Mouse (Mus musculus) small intestine, adult 2 months (tissue): Measurements from ENCODE around the gene Foxn2. TPM values are rescaled to one million over a fixed set of nuclear protein-coding genes. Genes with fewer than 3 reads are reported as not detected.

Experiments
- H3K27ac ChIP-seq: fragments of 200-500 bp; 2 replicates; pipeline ENCODE4 v1.5.1; 2012; ENCODE audit warnings: low read depth, low read length, control low read depth, inconsistent platforms; ENCODE audit not compliant: insufficient read depth
- H3K27me3 ChIP-seq: fragments of 200-500 bp; 2 replicates; pipeline ENCODE4 v1.6.1; 2012; ENCODE audit warnings: mild to moderate bottlenecking, moderate library complexity, low read length, inconsistent platforms; ENCODE audit not compliant: control insufficient read depth, insufficient read depth
- H3K36me3 ChIP-seq: fragments of 200-500 bp; 2 replicates; pipeline ENCODE4 v1.6.1; 2012; ENCODE audit warnings: mild to moderate bottlenecking, low read length, control low read depth, inconsistent platforms; ENCODE audit not compliant: control insufficient read depth, insufficient read depth
- H3K4me1 ChIP-seq: fragments of 200-500 bp; 2 replicates; pipeline ENCODE4 v1.6.1; 2012; ENCODE audit warnings: low read length, inconsistent platforms, mixed read lengths; ENCODE audit not compliant: control insufficient read depth, insufficient read depth, insufficient read length
- H3K4me3 ChIP-seq: fragments of 200-500 bp; 2 replicates; pipeline ENCODE4 v1.5.1; 2012; ENCODE audit warnings: low read depth, mild to moderate bottlenecking, control low read depth, inconsistent platforms, low read length, moderate library complexity
- CTCF ChIP-seq: fragments of 200-500 bp; IDR thresholded peaks from 2 replicates; pipeline ENCODE4 v1.5.1; 2012; ENCODE audit warnings: low read depth, mild to moderate bottlenecking, control low read depth, inconsistent platforms, low read length, moderate library complexity, mixed read lengths; ENCODE audit not compliant: insufficient replicate concordance, insufficient read length; ENCODE audit errors: extremely low read depth
- POLR2A ChIP-seq: fragments of 200-500 bp; IDR thresholded peaks from 2 replicates; pipeline ENCODE4 v1.6.1; 2012; ENCODE audit warnings: low read depth, mild to moderate bottlenecking, control low read depth, inconsistent platforms, low read length, moderate library complexity
- WGBS: fragments of 180-500 bp; shearing (Covaris S2); methylation state at CpG from one replicate; pipeline ENCODE4 v1.1.7; 2018; 5-methylcytosine and 5-hydroxymethylcytosine counted together
- polyA plus RNA-seq: library from polyadenylated mRNA; depleted of rRNA; stranded (reverse); fragments of >200 nt; gene quantifications from 2 replicates; pipeline ENCODE4 v1.2.3, GENCODE M21; 2012

The Foxn2 gene
- polyA plus RNA-seq, 1 experiment = 2.5 TPM

DNA sequence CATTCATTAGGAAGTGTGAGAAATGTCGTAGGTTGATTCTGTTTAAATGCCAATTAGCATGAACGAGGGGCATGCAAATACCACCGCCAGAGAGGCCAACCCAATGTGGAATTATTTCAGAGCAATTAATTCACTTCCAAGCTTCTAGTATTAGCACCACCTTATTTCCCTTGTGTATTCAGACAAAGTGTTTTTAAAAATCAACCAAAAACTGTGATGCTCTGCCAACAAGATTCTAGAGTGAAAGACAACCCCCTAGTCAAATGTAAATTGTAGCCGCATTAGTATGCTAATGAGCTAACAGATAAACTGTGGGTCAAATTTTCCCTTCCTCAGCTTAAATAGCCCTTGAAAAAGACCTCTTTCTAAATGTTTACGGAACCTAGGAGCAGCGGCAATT, 36.0 kb upstream of the Foxn2 start:
- Histone ChIP-seq H3K4me3 (no peak overlapping the region), H3K36me3 (no peaks in the 10 kb centered on the region), H3K4me1 (peaks cover 11% of the 10 kb centered on the region; the same call in 1 of the 2 replicates), H3K27ac (no peak overlapping the region), H3K27me3 (no peaks in the 10 kb centered on the region)
- TF ChIP-seq POLR2A = no peak
- TF ChIP-seq CTCF = no peak
- WGBS = 32% methylated on average over 6 of the region's 6 CpGs

DNA sequence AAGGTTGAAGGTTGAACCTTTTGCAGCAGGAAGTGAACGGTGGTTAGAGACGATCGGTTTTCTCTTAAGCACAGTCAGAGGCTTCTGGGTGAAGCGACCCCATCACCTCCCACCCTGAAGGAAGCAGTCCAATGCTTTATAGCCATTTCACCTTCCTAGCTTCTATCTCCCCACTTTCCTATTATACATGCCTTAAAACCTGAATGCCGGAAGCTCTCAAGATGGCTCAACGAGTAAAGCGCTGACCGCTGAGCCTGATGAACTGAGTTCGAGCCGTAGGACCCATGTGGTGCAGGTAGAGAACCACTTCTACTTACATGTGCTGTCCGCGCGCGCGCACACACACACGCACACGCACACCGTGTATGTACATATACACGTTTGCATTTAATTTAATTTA, 35.4 kb upstream of the Foxn2 start:
- H3K4me3 ChIP-seq = peak overlapping the region; percentile 4; the same call in 1 of the 2 replicates
- H3K27ac ChIP-seq = no peak overlapping the region
- peaks cover 11% of the 10 kb centered on the region; the same call in 1 of the 2 replicates for H3K4me1 ChIP-seq
- WGBS = 42% methylated on average over 19 of the region's 19 CpGs
- TF ChIP-seq POLR2A (no peak), CTCF (no peak)
- H3K27me3 ChIP-seq = no peaks in the 10 kb centered on the region
- H3K36me3 ChIP-seq = no peaks in the 10 kb centered on the region

DNA sequence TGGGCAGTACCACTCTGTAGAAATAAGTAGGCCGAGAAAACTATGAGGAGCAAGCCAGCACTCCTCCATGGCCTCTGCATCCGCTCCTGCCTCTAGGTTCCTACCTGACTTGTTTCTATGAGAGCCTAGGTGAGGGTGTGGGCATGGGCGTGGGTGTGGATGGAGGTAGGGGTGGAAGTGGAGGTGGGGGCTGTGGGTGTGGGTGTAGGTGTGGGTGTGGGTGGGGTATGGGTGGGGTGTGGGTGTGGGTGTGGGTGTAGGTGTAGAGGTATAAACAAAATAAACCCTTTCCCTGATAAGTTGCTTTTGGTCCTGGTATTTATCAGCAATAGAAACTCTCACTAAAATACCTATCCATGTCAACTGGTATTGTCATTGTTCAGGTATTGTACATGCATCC, 30.8 kb upstream of the Foxn2 start:
- no peaks in the 10 kb centered on the region for H3K36me3 ChIP-seq
- TF ChIP-seq POLR2A (no peak), CTCF (no peak)
- 89% methylated on average over 3 of the region's 3 CpGs for WGBS

DNA sequence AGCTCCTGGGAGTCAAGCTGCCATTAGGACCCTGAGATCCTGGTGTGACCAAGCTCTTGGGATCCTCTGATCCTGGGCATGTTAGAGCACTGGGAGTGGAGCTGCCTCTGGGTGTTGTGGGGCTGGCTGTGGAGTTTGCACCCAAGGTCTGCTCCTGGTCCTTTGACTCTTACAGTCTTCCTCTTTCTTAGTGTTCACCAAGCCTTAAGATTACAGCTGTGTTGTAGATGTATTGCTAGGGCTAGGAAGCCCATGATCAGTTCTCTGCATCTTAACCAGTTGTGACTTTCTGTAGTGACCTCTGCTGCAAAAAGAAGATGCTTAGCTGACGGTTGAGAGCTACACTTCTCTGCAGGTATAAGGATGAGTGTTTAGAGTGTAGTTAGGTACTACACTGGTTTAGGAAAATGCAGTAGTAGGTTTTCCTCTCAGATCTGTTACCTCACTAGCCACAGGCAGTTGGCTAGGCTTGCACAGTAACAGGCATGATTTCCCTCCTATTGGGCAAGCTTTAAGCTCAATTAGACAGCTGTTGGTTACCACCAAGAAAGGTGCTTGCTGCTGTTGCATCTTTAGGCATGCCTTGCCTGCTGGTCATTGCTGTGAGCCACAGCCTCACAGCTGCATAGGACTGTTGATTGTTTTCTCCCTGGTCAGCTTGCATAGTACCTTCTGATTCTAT, 27.2 kb upstream of the Foxn2 start:
- H3K36me3 ChIP-seq = no peaks in the 10 kb centered on the region
- 100% methylated on average over 1 of the region's 1 CpGs for WGBS

More for the DNA sequence above, 30.8 kb upstream of the Foxn2 start:
- no peak overlapping the region for H3K4me3 ChIP-seq
- no peaks in the 10 kb centered on the region for H3K27me3 ChIP-seq
- H3K4me1 ChIP-seq = peaks cover 4% of the 10 kb centered on the region; the same call in 1 of the 2 replicates
- no peak overlapping the region for H3K27ac ChIP-seq

DNA sequence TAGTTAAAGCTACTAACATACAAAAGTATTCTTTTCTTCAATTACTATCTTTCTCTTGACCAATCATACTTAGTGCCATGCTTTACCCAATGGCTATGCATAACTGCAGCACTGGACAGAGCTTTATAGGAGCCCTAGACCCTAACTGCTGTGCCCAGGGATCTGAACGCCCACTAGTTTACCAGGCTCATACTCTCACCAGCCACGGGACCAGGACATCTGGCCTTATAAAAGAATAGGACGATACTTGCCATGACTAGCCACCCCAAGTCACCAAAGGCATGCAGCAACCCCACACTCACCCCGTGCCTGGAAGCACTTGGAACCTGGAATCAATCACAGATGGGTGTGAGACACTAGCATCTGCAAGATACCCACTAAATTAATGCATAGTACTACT, 20.1 kb upstream of the Foxn2 start:
- WGBS = 92% methylated on average over 4 of the region's 4 CpGs
- no peak overlapping the region for H3K27ac ChIP-seq
- H3K4me3 ChIP-seq = no peak overlapping the region
- TF ChIP-seq POLR2A (no peak), CTCF (no peak)
- H3K4me1 ChIP-seq = no peaks in the 10 kb centered on the region
- no peaks in the 10 kb centered on the region for H3K27me3 ChIP-seq
- no peaks in the 10 kb centered on the region for H3K36me3 ChIP-seq

More for the DNA sequence above, 27.2 kb upstream of the Foxn2 start:
- Histone ChIP-seq H3K4me1 (no peaks in the 10 kb centered on the region), H3K4me3 (no peak overlapping the region), H3K27ac (no peak overlapping the region), H3K27me3 (no peaks in the 10 kb centered on the region)
- TF ChIP-seq POLR2A (no peak), CTCF (no peak)

DNA sequence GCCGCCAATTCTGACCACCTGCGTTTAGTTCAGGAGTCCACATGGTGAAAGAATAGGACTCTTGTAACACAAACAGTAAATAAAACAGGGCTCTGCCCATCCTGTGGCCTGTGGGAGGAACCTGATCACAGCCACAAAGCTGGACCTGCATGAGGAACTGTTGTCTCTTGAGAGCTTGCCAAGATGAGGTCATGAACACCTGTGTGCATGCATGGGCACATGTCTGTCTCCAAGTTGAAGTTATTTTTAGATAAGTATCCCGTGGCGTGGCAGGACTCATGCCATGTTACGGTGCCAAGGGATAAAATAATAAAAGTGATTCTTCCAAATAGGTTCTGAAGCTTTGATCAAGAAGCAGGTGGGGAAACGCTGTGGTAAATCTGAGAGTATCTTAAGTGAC, 19.3 kb upstream of the Foxn2 start:
- 20% methylated on average over 6 of the region's 6 CpGs for WGBS
- Histone ChIP-seq H3K36me3 (no peaks in the 10 kb centered on the region), H3K27me3 (no peaks in the 10 kb centered on the region), H3K27ac (no peak overlapping the region), H3K4me1 (no peaks in the 10 kb centered on the region), H3K4me3 (no peak overlapping the region)
- TF ChIP-seq POLR2A = no peak
- no peak for TF ChIP-seq CTCF

DNA sequence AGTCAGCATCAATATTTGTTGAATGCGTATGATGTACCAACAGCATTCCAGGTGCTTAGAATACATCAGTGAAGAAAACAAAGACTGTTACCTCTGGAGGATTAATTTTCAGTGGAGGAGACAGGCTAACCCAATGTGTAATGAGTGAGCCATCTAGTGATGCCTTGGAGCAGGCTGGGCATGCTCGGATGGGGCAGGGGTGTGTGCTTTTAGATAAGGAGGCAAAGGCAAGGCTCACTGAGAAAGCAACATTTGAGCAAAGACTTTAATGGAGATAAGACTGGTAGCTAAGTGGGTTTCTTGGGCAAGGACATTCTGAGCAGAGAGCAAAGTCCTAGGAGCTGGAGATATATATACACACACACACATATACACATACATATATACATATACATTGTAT, 9.8 kb upstream of the Foxn2 start:
- no peaks in the 10 kb centered on the region for H3K36me3 ChIP-seq
- no peaks in the 10 kb centered on the region for H3K4me1 ChIP-seq
- no peak overlapping the region for H3K27ac ChIP-seq
- no peaks in the 10 kb centered on the region for H3K27me3 ChIP-seq
- no peak overlapping the region for H3K4me3 ChIP-seq
- TF ChIP-seq CTCF (no peak), POLR2A (no peak)
- 66% methylated on average over 2 of the region's 2 CpGs for WGBS
